Mouse (Mus musculus) embryo, embryonic 11.5 days (tissue): ENCODE measurements at regions not wholly inside any gene's neighbourhood (a gene's known extent, or its start where the extent isn't known, plus 50 kb on each side); places are given as distances from the start of the nearest gene placed in this dataset.
A peak's percentile ranks its signal among the peaks of the same experiment; 100 is the strongest.

ENCODE experiments used
- DNase-seq: peaks from one replicate; pipeline ENCODE4 v3.0.0-alpha.2; 2012; ENCODE audit warnings: low read depth, low spot score

DNA sequence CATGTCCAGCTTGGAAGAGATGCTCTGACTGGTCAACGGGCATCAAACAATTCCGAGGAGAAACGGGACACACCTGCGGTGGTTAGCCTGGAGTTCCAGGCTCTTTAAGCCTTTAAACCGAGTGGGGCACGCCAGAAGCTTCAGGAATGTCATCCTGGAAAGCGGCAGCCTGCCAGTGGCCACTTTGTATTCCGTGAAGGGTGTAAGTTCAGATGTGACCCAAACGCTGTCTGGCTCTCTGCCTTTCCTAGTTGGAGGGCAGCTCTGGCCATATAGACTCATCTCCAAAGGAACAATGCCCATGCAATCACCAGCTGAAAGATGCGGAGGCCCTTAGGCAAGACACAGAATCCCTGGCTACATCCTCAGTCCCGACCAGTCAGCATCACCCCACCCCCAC is 597.8 kb upstream of the Gm10131 start:
- DNase-seq = no peak

- no peak for DNase-seq
Observed at GRCm38 (mm10) chr8:34703351-34703750, 591.8 kb upstream of the Gm10131 start.

- DNase-seq = no peak
Observed at GRCm38 (mm10) chr8:34702806-34703205, 591.3 kb upstream of the Gm10131 start.

DNA sequence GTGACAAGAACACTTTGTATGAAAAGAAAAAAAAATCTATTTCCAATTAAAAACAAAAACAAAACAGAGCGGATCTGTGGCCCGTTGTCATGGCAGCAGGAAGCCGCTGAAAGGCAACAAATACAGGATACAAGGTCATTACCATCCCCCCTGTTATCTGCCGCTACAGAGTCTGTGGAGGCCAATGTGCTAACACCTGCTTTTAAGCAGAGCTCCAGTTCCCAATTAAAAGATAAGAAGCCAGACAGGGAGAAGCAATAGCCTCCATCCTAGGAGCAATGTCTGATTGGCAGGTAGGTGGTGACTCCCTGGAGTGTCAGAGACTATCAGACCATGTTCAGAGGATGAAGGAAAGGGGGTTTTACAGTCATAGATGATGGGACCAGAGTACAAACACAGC is 587.5 kb upstream of the Gm10131 start:
- no peak for DNase-seq

DNA sequence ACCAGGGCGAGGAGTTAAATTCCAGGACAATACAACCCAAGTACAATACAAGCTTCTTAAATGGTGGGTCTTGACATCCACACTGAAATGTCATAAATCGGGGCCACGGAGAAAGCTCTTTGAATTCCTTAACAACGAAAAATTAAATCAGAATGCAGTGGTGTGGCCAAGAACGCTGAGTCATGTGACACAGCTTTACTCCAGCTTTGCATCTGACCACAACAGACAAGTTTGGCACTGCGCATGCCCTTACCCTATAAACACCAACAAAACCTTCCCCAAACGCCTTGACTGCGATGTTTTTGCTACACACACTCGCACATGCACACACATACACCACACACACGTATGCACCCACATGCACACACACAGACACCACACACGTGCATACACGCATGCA is 584.8 kb upstream of the Gm10131 start:
- no peak for DNase-seq

GRCm38 (mm10) chr8:34692606-34693005 is 581.1 kb upstream of the Gm10131 start:
- DNase-seq = no peak

DNA sequence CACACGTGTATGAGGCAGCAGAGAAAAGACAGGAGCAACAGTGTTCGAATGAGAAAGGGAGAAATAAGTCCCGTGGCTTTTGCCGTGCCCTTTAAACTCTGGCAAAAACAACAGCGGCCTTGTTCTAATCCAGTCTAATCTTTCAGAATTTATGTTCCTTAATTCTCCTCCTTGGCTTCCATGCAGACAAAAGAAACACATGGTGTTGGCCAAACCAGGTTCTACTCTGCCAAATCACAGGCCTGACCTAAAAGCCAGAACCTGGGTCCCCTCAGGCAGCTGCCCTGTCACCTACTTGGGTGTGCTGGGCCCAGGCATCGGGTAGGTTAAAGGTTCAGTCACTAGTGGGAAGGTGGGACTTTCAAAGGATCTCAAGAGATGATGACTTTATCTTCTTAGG is 580.2 kb upstream of the Gm10131 start:
- DNase-seq = no peak

DNA sequence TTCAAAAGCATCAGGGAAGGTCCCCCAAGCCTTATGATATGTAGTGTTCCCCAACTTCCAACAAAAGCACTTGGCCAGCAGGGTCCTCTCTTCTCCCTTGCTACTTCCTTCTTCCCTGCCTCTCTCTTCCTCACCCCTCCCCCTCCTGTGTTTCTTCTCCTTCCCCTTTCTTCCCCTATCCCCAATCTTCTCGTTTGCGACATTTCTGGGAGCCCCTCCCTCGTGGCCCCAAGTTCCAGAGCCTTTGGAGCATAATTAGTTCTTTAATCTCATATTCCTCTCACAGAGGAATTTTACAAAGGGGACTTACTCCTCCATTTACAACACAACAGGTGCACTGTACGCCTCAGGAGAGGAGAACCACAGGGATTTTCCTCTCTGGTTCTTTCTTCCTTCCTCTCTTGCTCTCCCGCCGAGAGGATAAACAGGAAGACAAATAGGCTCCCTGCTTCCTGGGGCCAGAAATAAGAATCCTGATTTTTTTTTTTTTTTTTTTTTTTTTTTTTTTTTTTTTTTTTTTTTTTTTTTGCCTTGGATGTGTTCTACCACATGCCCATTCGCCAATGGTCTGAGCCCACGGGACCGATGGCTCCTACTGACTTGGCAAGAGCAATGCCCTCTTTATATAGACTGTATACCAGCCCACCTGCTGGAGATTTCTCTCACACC is 578.4 kb upstream of the Gm10131 start:
- DNase-seq = no peak

GRCm38 (mm10) chr8:34689049-34689824 is 577.7 kb upstream of the Gm10131 start:
- DNase-seq = no peak

DNA sequence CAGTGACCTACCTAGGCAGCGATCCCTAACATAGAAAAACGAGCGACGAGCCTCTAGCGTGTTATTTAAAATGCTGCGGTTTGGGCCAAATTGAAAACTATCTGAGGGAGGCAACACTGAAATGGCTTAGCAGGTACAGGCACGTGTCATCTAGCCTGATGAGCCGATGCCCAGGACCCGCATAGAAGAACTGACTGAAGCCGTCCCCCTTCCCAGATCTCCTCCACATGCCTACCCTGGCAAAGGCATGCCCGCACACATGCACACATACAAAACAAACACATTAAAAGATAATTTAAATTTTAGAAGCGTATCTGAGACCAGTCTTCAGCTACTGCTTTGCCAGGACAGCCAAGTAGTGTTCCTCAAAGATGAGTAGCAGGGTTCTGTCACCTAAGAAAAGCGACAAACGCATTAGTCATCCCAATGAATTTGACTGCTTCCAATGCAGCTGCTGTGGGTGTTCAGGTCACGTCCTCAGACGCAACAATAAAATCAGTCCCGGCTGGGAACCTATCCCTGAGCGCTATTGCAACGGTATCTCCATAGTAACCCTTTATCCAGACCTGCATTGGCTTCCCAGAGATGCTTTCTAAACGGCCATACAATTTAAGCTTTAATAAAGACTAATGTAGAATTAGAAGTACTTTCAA is 577.0 kb upstream of the Gm10131 start:
- no peak for DNase-seq

- no peak for DNase-seq
Observed at GRCm38 (mm10) chr8:34686371-34686770, 574.8 kb upstream of the Gm10131 start.

GRCm38 (mm10) chr8:34684683-34685082 is 573.1 kb upstream of the Gm10131 start:
- DNase-seq = no peak

DNA sequence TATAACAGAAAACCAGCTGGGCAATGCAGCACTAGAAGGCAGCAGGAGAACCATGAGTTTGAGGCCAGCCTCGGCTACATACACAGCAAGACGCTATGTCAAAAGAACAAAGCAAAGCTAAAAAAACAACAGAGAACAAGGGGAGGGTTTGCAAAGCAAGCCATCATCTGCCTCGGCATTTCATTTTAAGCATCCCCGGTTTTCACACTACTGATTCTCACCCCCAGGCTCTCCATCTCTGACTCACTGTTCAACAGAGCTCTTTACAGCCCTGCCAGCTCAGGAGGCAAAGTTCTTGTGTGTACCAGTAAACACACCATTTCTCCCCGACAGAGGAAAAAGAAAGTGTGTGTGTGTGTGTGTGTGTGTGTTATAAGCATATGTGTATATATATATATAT is 571.6 kb upstream of the Gm10131 start:
- no peak for DNase-seq

- no peak for DNase-seq
Observed at GRCm38 (mm10) chr8:34682221-34682620, 570.7 kb upstream of the Gm10131 start.

DNA sequence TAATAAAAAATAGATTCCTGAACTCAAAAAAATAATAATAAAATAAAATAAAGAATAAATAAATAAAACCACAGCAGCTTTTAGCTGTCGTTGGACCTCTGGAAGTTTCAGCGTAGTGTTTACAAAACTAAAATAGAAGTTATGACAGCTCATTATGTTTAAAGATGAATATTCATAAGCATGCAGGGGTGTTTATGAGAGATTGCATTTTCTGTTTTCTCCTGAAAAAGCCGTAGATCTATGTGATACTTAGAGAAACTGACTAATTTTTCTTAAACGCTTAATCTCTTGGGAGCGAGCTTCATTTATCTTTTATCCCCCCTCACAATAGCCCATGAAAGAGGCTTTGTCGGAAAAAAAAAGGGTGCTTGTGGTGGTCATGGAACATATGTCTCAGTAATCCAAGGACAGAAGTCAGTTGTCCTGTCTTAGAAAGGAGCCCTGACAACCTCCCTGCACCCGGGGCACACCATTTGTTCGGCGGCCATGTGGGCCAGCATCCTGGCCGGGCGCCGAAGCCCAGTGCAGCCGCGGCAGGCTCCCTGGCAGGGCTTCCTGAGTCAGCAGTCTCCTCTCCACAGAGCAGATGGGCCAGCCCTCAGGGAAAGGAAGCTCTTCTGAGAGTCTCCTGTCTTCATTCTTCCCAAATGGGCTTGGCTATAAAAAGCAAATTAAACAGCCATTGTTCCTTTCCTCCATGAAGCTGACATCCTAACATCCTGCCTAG is 568.2 kb upstream of the Gm10131 start:
- DNase-seq = peak; percentile 45

DNA sequence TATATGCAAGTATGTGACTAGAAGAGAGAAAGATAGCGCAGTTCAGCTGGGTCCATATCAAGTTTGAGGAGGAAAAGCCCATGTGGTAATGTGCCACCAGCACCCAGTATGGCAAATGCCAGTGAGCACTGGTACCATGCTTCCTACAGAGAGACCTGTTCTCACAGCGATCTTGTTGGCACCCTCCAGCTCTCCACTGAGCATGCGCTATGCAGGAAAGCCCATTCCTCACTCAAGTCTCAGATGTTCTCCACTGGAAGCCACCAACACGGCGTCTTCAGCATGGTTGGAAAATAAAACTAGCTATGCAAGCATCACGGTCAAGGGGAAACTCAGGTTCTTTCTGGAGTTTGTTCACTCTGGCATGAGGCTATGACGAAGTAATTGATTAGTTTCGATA is 567.3 kb upstream of the Gm10131 start:
- DNase-seq = no peak

GRCm38 (mm10) chr8:34671716-34672115 is 560.2 kb upstream of the Gm10131 start:
- DNase-seq = no peak

GRCm38 (mm10) chr8:34670930-34671715 is 559.6 kb upstream of the Gm10131 start:
- no peak for DNase-seq

GRCm38 (mm10) chr8:34669146-34669545 is 557.6 kb upstream of the Gm10131 start:
- no peak for DNase-seq

GRCm38 (mm10) chr8:34664429-34664828 is 552.9 kb upstream of the Gm10131 start:
- no peak for DNase-seq

- DNase-seq = no peak
Observed at GRCm38 (mm10) chr8:34662532-34662931, 551.0 kb upstream of the Gm10131 start.
